Mouse (Mus musculus): ENCODE data around the gene Bhlhe40.

The Bhlhe40 gene

GRCm38 (mm10) chr6:108694965-108695724, 34.7 kb downstream of the Bhlhe40 start:
- ATAC-seq (ENCODE audit: low TSS enrichment): no peak; the same call in 1 of the 2 replicates

GRCm38 (mm10) chr6:108695844-108696821, 35.7 kb downstream of the Bhlhe40 start:
- no peak for ATAC-seq (ENCODE audit: low TSS enrichment)

GRCm38 (mm10) chr6:108696822-108697202, 36.4 kb downstream of the Bhlhe40 start:
- no peak for ATAC-seq (ENCODE audit: low TSS enrichment)

GRCm38 (mm10) chr6:108697345-108697744, 36.9 kb downstream of the Bhlhe40 start:
- ATAC-seq (ENCODE audit: low TSS enrichment): no peak

- peak; percentile 25; the same call in 1 of the 2 replicates for ATAC-seq (ENCODE audit: low TSS enrichment)
These were observed 38.0 kb downstream of the Bhlhe40 start for GRCm38 (mm10) chr6:108698343-108698870.

GRCm38 (mm10) chr6:108699679-108700078, 39.2 kb downstream of the Bhlhe40 start:
- no peak for ATAC-seq (ENCODE audit: low TSS enrichment)

GRCm38 (mm10) chr6:108700638-108701343, 40.4 kb downstream of the Bhlhe40 start:
- ATAC-seq (ENCODE audit: low TSS enrichment): peak; percentile 74

- ATAC-seq (ENCODE audit: low TSS enrichment): no peak
These were observed 42.2 kb downstream of the Bhlhe40 start for GRCm38 (mm10) chr6:108702648-108703047.

- ATAC-seq (ENCODE audit: low TSS enrichment): no peak
These were observed 42.7 kb downstream of the Bhlhe40 start for GRCm38 (mm10) chr6:108703085-108703484.

GRCm38 (mm10) chr6:108704316-108705080, 44.1 kb downstream of the Bhlhe40 start:
- no peak for ATAC-seq (ENCODE audit: low TSS enrichment)

GRCm38 (mm10) chr6:108705957-108706356, 45.5 kb downstream of the Bhlhe40 start:
- no peak for ATAC-seq (ENCODE audit: low TSS enrichment)

GRCm38 (mm10) chr6:108706994-108707645, 46.7 kb downstream of the Bhlhe40 start:
- ATAC-seq (ENCODE audit: low TSS enrichment): no peak

- ATAC-seq (ENCODE audit: low TSS enrichment): peak; percentile 44
These were observed 48.7 kb downstream of the Bhlhe40 start for GRCm38 (mm10) chr6:108709131-108709470.

GRCm38 (mm10) chr6:108709471-108710231, 49.2 kb downstream of the Bhlhe40 start:
- peak; percentile 91 for ATAC-seq (ENCODE audit: low TSS enrichment)

GRCm38 (mm10) chr6:108710667-108711066, 50.2 kb downstream of the Bhlhe40 start:
- 0 out of 2 replicates have a peak, but pooled peaks have one; percentile 12 for ATAC-seq (ENCODE audit: low TSS enrichment)

GRCm38 (mm10) chr6:108711192-108711964, 50.9 kb downstream of the Bhlhe40 start:
- ATAC-seq (ENCODE audit: low TSS enrichment): no peak

GRCm38 (mm10) chr6:108712148-108712547, 51.7 kb downstream of the Bhlhe40 start:
- no peak for ATAC-seq (ENCODE audit: low TSS enrichment)

- no peak for ATAC-seq (ENCODE audit: low TSS enrichment)
These were observed 52.9 kb downstream of the Bhlhe40 start for GRCm38 (mm10) chr6:108713175-108713974.
